Mouse (Mus musculus) CD8-positive naive resting alpha-beta T cell, adult 2 months (primary cell): ENCODE measurements around the gene Osgep.
"Not testable (repeated sequence)": the region's sequence is repeated elsewhere in the genome, so short reads cannot be mapped to it uniquely, and the experiment has no call there.

Experiments used
- DNase-seq, 2 experiments: peaks; one replicate each; pipeline ENCODE4 v3.0.0; 2022; ENCODE audit warnings: low read depth in 2 of 2, low spot score in 2 of 2

Gene Osgep

DNA sequence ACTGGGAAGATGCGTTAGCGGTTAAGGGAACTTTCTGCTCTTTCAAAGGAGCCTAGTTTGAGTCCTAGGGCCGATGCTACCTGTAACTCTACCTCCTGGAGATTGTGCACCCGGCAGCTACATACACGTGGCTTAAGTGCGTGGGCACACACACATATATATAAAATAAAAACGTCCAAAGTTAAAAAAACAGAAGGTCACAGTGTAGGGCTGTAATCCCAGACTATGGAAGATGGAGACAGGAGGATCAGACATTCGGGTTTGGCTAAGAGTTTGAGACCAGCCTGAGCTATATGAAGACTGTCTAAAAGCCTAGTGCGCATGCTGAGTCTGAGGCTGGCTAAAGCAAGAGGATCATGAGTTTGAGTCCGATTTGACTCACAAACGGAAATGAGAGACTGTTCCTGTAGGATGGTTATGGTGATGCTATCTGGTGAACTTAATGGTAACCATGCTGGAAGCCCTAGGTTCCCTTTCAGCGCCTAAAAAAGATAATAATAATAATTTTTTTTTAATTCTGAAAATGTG lies 6.9 kb upstream of the Osgep start:
- DNase-seq: no peak

DNA sequence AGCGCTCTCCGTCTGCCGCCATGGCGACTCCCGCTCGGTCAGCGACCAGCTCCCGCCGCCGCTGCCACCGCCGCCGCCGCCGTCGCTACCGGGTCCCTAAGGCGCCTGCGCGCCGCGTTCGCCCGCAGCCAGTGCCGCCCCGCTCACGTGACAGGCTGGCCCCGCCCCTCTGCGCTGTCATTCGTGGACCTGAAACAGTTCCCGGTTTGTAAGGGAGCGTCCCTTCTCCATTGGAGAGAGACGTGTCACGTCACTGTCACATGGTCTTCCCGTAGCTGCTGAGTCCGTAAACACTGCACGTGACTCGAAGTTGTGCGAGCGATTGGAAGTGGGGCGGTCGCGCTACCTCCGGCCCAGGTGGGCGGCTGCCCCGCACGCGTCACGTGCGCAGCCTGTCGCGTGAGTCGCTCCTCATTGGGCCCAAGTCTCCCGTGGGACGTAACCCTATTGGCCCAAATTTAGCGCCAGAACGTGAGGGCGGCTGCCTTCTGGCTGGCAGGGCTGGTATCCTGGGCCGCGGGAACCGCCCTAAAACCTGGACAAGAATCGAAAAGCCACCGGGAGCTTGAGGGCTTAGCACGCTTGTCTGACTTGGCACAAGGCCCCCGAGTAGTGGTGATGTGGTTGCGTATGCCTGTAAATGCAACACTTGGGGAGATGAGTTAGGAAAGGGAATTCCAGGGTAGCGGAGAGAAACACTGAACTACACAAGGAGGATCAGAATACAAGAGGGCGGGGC lies 6.2 kb upstream of the Osgep start, which contains the start of the genes Pip4p1 and Pnp:
Gene Pip4p1, minus strand, starts transcription at position 103 of the 739 bp plus-strand sequence.
Gene Pnp, plus strand, starts transcription at position 329 of the 739 bp plus-strand sequence.
- DNase-seq: peak; percentile 98

DNA sequence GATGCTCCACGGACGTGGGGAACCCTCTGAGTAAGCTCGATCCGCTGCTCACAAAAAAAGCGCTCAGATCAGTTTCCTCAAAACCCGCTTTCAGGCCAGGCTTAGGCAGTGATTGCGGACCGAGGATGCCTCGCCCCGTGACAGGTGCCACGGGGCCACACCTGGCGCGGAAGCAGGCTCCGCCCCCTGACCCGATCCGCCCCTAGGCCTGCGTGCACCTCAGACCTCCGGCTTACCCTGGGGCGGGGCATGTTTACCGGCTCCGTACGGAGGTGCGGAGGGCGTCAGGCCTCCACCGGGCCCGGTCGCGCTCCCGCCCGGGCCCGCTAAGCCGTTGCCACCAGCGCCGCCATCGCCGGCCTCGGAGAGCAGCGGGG lies 5.7 kb upstream of the Osgep start:
- peak; percentile 63 to 66 for DNase-seq

DNA sequence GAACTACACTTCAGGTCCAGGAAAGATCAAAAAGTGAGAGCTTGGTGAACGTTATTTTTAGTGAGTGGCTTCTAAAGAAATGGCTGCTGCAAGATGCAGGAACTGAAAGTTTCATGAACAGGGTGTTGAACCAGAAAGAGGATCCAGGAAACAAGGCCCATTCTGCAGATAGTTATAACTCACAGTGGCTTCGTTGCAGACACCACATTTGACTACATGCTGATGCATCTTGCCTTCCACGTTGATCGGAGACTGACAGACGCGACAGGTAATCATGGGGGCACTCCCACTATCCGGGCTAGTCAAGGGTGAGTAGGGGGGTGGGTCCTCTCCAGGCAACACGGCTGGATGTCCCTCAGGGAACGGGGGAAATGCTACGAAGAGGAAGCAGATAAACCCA lies 5.3 kb upstream of the Osgep start:
- DNase-seq: no peak

DNA sequence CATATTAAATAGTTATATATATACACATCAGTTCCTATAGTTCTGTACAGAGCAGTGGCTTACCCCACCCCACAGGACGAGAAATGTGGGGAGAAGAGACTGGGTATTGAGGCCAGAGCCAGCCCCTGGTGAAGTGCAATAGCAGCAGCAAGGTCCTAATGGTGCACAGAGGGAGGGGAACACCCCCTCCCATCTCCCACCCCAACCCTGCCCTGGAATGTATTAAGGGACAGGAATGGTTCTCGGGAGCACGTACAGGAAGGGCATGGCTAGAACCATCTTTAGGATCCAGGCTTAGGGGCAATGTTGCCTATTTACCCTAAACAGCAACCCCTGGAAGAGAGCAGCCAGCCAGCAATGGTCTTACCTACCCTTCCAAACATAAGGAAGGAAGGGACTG lies 2.7 kb upstream of the Osgep start:
- no peak for DNase-seq

DNA sequence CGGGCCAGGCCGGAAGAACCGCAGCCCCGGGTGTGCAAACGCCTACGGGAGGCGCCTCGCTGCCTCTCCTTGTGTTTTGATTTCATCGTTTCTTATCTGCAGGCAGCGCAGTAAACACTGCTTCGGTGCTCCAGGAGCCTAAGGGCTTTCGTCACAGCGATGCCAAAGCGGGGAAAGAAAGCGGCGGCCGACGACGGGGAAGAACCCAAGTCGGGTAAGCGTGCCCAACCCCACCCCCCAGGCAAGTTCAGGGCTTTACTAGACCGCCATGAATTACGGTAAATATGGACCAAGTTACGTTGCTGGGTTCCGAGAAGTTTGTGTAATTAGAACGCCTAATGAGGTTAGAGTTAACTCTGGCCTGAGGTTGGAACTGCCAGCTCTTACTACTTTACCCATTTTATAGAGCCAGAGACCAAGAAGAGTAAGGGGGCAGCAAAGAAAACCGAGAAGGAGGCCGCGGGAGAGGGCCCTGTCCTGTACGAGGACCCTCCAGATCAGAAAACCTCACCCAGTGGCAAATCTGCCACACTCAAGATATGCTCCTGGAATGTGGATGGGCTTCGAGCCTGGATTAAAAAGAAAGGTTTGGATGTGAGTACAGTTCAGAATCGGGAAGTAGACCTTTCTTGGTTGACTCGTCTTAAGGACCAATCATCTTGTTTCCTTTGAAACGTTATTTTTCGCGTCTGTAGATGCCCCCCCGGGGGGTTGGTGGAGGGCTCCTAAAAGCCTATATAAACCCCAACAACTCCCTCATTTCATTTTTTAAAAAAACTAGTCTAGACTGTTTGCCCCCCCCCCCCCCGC lies 623 bp upstream of the Osgep start:
- no peak for DNase-seq

DNA sequence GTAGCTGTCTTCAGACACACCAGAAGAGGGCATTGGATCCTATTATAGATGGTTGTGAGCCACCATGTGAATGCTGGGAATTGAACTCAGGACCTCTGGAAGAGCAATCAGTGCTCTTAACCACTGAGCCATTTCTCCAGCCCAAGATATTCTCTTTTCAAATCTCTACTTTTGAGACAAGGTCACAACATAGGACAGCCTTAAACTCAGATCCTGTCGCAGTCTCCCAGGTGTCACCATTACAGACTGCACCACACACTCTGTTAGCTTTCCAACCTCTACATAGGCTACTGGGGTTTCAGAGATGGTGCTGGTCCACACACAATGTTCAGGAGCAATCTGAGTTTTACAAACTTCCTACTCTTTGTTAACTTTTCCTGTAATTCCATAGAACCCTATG lies 1.3 kb downstream of the Osgep start:
- not testable (repeated sequence) for DNase-seq

DNA sequence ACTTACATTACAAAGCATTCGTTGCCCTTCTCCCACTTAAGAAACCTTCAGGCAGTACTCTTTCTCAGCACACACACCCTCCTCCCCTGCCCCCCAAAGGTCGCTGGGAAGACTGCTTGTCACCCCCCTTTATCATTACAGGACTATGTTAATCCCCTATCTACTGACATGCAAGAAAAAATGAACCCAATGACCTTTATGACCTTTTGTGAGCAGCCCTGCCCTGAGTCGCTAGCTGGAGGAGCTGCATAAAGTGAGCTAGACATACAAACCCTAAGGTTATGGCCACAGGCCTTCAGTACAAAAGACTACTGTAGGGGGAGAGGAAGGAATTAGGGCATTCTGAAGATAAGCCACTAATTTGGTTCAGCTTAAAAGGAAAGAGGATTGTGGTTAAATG lies 13.3 kb downstream of the Osgep start:
- DNase-seq: no peak

DNA sequence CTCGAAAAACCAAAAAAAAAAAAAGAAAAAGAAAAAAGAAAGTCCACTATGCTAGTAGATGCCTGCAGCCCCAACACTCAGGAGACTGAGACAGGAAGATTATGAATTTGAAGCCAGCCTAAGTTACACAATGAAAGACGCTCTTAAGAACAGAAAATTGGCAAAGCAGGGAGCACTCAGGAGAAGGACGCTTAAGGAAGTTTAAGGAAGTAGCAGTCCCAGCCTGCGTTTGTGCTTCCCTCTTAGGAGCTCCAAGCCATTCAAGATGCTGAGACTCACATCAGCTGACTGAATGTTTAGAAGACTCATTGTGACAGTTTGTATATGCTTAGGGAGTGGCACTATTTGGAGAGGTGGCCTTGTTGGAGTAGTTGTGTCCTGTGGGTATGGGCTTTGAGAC lies 16.6 kb downstream of the Osgep start:
- DNase-seq: no peak

DNA sequence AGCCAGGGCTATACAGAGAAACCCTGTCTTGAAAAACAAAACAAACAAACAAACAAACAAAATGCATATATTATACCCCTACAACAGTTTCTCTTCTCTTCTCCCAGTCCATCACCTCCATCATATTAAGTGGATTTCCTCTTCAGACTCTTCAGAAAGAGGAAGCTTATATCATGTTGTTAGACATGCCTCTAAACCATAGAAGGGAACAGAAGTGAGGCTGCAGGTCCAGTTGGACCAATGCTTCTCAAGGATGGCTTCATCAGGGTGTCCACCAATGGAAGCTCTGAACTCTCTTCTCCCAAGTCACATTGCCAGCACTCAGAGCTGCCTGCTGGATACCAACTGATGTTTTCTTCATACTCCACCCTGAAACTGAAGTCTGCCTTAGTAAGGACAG lies 19.4 kb downstream of the Osgep start:
- not testable (repeated sequence) for DNase-seq

DNA sequence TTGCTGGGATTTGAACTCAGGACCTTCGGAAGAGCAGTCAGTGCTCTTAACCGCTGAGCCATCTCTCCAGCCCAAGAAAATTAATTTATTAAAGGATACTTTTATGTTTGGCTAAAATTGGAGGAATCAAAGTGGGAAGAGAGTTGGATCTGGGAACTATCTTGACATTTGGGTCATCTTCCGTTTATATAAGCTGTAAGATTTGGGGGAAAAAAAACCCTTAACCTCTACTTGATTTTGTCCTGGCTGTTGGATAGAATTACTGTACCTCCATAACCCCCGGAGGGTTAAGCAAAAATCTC lies 19.9 kb downstream of the Osgep start:
- no peak for DNase-seq

DNA sequence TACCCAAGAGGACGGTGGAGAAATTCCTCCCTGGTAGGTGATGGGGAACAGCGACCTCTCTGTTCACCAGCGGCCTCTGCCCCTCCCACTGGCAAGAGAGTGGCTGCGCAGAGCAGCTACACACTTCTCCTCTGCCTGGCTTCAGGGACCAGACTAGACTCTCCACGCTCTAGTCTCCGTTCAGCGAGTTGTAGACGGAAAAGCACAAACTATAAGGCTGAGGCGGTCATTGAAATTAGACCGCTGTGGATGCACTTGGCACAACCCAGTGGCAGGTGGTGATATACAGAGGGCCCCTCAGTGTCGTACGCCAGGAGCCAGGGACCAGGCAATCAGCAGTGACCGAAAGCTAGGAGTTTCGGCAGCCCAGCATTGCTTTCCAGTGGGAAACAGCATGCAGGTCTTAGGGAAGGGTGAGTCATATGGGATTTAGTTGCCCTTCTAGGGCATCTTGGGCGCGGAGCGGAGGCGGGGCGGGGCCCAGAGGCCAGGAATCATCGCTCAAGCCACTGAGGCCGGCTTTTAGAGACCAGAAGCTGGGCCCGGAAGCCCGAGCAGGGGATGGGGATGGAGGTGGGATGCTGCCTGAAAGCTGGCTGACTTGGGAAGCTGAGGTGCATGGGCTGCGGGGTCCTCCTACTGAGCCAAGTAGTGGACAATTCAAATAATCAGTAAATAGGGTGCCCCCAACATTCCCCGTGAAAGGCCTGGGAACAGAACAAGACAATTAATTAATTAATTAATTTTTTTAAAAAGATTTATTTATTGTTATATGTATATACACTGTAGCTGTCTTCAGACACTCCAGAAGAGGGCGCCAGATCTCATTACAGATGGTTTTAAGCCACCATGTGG lies 20.5 kb downstream of the Osgep start:
- DNase-seq: no peak

DNA sequence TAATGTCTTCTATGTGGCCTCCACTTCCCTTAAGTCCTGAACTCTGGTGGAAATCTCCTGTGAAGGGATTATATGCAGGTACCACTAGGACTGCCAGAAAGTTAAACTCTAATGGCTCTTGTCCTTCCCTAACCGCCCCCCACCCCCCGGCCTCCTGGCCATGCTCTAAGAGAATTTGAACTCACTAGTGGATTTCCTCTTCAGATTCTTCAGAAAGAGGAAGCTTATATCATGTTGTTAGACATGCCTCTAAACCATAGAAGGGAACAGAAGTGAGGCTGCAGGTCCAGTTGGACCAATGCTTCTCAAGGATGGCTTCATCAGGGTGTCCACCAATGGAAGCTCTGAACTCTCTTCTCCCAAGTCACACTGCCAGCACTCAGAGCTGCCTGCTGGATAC lies 26.7 kb downstream of the Osgep start:
- not testable (repeated sequence) for DNase-seq

DNA sequence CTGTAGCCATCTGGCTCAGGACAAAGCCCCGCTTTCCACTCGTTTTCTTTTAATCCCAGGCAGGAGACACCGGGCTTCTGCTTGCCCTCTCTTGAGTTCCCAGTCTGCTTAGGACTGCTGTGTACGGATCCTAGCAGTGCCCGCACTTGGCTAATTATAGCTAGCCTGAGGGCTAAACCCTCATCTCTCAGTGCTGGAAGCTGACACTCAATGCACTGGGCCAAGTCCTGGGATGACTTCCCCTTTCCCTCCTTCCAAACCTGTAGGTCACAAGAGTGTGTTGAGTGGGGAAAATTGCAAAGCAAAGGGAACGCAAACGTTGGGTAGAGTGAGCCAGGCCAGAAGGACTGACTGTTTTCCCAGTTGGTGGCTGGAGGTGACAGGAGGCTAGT lies 27.3 kb downstream of the Osgep start, which contains the start of gene Klhl33:
Gene Klhl33, minus strand, starts transcription at position 134 of the 392 bp plus-strand sequence.
- no peak for DNase-seq

DNA sequence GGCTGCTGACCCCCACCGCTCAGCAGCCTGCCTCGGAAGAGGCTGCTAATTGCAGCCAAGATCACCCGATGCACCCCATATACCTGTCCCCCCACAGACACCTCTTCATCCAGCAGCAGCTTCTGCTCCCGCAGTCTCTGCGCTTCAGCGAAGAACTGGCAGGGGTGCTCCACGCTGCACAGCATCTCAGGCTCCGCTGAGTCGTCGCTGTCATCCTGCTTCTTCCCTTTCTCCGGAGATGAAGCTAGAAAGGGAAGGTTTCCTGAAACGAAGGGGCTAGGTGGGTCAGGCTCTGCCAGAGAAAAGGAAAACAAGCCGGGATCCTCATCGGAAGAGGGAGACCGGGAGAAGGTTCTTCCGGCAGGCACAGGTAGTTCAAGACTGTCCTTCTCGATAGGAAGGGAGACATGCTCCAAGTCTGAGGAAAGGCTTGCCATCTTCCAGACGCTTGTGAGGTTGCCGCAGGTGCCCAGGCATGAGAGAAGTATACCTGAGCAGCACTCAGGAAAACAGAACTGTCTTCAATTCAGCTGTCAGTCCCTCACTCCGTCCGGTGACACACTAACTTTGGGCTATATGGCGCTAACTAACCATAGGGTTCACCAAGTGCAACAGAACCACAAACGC lies 27.8 kb downstream of the Osgep start:
- DNase-seq: no peak

DNA sequence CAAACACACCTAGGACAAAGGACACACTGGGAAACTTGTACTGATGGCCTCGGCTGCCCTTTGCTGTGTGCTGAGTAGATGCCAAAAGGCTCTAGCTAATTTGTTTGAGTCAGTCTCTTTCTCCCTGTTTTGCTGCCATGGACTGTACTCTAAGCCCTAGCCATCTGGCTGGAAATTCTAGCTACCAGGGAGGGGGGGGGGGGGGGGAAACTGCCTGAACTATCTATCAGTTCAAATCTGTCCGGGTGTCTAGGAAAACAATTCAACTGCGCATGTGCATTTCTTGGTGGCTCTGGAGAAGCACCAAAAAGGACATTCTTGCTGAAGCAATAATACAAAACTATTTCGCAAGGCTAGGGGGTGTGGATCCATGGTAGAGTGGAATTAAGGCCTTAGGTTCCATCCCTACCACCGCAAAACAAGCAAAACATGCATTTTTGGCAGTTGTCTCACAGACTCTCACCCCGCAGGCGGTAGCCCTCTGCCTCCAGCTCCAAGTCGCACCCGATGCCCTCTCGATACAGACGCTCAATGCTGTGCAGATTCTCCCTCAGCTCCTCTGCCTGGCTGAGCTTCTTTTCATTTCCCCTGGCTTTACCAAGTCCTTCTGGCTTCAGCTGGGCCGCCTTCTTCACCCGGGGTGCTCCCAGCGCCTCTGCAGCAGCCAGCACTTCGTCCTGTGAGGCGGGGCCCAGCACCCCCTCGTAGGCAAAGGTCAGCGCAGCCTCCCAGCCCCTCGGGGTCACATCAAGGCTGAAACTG lies 28.5 kb downstream of the Osgep start:
- no peak for DNase-seq

DNA sequence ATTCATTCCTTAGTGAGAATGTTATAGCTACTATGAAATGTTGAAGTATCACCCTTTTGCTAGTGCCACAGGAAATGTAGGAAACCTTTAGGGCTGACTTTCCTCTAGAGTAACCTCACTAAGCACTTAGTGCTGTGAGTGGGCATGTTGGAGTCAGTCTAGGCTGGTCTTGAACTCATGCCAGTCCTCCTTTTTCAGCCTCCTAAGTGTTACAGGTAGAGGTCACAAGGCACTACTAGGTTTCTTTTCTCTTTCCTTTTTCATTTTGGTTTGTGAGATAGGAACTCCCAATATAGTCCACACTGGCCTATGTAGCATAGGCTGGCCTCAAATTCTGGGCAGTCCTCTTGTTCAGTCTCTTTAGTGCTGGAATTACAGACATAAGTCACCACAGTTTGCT lies 29.3 kb downstream of the Osgep start:
- DNase-seq: no peak

DNA sequence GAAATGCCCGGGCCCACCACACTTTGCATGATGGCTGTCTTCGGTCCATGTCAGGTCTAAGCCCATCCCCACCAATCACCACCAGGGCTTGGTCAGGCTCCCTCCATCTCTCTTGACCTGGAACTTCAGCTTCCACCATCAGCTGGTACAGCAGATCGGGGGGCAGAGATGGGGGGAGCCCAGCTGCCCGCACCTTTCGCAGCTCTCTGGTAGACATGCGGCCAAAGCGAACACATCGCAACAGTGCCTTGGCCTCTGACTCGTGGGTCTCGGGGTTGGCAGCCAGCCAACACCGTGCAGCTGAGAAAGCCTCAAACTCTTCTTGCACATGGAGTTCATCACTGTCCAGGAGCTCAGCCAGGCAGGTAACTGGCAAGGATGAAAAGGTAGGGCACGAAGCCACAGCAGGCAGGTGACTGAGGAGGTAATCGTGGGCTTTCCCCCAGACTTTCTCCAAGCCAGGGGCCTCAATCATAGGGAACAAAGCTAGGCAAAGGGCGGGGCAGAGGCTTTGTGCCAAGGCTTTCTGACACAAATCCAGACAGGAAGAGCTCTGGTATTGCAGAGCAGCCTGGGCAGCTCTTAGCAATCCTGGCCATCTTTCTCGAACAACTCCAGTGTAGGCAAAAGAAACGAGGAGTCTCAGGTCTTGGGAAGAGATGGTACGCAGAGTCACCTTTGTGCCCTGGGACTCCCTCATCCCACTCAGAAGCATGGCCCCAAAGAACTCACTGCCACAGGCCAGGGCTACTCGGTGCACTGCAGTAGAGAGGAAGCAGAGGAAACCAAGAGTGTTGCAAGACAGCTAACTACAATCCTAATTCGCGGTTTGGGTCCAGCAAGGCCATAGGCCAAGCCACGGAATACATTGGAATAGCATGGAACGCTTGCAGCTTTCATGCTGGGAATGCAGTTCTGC lies 31.9 kb downstream of the Osgep start:
- DNase-seq: no peak

DNA sequence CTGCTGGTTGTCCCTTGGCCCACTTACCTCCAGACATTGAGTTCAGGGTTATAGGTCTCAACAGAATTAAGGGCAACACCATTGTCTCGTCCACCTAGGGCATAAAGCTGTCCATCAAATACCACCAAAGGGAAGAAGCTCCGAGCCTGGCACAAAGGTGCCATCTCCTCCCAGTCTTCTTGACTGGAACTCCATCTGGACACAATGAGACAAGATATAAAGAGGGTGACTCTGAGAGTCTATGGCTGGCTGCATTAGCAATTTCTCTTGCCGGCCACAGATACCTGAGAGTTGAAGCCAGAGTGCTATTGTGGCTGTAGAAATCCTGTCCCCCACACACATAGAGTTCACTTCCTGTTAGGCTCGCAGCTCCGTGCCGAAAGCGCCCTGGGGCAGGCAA lies 32.6 kb downstream of the Osgep start:
- no peak for DNase-seq
